Mouse (Mus musculus) heart, adult 18-20 months (tissue): ENCODE results near the gene Zc3h12c. TPM values are rescaled to one million over a fixed set of nuclear protein-coding genes. Genes with fewer than 3 reads are reported as not detected.
A peak's percentile ranks its signal among the peaks of the same experiment; 100 is the strongest.

Source experiments
- DNase-seq, 2 experiments: peaks; one replicate each; pipeline ENCODE4 v3.0.0; 2021 to 2022; ENCODE audit warnings: mixed read lengths in 1 of 2
- total RNA-seq, 2 experiments: library from RNA; stranded (reverse); gene quantifications; 2 replicates each; pipeline ENCODE4 v1.2.3; 2021

Gene Zc3h12c
- total RNA-seq, 2 experiments from 2014 or later: 7.7 to 8.4 TPM

DNA sequence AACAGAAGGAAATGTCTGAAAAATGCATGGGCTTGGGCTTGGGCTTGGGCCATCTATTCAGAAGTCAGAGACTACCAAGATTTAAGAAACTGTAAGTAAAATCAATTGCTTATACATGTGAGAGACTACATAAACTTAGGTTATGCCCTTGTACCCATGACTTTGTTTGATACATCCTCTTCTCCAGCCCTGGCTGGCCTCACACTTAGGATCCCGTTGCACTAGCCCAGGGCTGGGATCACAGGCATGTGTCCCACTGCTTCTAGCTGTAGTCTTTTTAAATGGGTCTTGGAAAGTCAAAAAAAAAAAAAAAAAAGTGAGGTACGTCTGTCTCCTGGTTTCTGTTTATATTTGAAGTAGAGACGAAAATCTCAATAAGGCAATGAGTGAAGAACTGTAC is 1.3 kb downstream of the Zc3h12c start:
- DNase-seq: no peak

DNA sequence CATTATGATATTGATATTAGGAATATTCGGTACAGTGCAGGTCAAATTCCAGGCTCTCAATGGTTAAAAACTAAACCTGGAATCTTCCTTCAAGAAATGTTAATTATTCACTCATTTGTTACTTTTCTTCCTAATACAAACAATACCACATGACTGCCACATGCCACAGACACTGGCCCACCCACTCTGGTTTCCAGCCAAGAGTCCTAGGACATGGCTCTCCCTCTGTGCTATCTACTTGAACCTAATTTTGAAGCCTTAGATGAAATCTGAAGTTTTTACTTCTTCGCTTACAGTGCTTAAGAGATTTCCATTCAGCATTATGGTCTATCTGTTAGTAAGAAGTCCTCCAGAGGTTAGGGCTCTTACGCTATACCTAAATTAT is 2.7 kb downstream of the Zc3h12c start:
- no peak for DNase-seq

DNA sequence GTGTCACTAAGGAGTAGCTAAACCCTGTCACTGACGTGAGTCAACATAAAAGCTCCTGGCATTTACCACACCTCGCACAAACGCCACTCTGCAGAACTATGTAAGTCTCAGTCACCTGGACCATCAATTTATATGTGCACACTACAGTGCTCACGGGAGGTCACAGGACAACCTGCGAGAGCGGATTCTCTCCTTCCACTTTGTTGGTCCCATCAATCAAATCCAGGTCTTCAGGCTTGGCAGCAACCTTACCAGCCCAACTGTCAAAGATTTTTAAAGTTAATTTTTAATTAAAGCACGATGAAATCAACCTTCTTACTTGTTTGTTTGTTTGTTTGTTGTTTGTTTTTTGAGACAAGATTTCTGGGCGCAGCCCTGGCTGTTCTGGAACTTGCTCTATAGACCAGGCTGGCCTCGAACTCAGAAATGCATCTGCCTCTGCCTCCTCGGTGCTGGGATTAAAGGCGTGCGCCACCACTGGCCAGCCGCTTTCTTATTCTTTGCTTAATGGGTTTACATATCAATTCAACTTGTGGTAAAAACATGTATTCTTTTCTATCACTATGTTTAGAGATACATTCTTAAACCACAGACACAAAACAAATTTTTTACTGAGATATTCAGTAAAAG is 3.2 kb downstream of the Zc3h12c start:
- no peak for DNase-seq

DNA sequence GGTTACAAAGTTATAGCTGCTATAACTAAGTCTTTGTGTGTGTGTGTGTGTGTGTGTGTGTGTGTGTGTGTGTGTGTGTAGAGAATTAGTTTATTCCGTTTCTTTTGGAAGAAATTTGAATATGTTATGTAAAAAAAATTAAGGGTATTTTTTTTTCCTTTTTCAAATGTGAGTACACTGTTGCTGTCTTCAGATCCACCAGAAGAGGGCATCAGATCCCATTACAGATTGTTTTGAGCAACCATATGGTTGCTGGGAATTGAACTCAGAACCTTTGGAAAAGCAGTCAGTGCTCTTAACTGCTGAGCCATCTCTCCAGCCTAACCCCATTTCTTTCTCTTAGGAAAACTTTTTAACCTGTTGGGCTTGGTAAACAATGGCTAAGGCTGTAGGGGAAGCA is 7.9 kb downstream of the Zc3h12c start:
- DNase-seq: no peak

DNA sequence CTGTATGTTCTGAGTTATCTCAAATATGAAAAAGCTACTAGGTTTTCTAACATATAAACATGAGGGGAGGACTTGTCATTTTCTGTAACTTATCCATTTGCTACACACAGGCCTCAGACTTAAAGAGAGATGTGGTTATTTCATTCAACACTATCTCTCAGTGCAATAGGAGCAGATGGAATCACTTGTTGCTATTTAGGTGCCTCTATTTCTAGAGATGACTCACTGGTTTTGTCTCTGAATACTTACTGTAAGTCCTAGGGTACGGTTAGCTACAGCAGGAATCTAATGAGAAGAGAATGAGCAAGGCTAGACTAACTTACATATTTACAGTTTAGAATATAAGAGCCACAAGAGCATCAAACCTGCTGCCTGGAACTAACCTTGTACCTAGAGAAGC is 9.8 kb downstream of the Zc3h12c start:
- DNase-seq: no peak

DNA sequence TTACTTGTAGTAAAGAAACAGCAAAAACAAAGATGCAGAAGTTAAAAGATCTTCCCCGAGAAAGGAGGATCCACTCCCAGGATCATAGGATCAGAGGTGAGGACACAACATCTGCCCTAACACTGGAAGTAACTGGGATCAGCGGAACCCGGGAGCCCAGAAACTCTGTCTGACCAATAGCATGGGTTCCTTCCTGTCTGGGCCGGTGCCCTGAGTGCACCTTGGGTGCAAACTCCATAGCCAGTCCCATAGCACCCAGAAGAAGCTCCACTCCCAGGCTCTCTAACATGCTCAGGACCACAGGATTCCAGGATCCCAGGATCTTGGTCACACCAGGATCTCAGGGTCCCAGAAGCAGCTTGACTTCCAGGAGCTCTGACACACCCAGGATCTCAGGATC is 13.0 kb downstream of the Zc3h12c start:
- DNase-seq: no peak

DNA sequence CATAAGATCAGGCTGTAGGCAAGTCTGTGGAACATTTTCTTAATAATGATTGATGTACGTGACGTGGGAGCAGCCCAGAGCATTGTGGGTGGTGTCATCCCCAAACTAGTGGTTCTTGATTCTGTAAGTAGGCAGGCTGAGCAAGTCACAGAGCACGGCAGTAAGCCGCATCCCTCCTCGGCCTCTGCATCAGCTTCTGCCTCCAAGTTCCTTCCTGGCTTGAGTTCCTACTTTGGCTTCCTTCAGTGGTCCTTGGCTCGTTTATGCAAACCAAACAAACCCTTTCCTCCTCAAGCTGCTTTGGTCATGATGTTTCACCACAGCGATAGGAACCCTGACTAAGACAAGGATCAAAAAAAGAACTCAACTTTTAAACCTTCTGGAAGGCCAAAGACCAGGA is 14.1 kb downstream of the Zc3h12c start:
- peak; percentile 43 to 60 for DNase-seq

DNA sequence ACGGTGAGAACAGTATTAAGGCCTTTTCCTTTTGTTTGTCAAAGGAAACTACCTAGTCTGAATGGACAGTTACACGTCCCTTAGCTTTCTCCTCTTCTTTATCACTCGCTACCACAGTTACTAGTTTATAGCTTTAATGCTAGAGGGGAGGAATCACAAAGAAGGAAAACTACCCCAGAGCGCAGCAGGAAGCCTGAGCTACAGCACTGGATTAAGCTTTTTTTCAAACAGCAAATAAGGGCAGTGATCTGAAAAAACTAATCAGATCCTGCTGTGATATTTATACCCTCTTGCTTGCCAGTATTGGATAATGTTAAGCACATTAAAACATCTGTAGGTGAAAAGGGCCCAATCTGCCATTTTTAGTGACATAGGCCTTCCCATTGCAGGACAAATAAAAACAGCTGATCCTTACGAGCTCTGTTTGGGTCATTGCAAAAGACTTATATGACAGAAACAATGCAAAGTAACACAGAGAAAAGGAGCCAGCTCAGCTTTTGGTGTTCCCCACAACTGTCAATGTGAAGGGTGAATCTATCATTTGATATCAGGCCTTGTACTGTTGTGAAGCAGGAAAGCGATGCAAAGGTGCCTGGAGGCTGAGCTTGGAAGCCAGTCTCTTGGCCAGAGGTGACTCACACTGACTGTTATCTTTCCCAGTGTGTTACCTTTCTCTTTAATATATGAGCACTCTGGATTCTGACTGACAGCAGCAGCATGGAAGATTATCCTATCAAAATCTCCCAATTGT is 16.1 kb downstream of the Zc3h12c start:
- no peak for DNase-seq

DNA sequence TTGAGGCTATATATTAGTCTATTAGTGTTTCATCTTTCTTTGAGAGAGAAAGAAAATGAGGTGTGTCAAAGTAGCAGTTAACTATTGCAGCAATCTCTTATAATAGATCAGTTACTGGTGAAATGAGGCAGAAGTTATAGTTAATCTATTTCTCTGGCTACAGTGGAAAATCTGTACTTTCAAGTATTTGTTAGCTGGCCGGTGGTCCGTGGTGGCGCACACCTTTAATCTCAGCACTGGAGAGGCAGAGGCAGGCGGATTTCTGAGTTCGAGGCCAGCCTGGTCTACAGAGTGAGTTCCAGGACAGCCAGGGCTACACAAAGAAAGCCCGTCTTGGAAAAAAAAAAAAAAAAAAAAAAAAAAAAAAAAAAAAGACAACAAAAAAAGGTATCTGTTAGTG is 18.6 kb downstream of the Zc3h12c start:
- DNase-seq: no peak

DNA sequence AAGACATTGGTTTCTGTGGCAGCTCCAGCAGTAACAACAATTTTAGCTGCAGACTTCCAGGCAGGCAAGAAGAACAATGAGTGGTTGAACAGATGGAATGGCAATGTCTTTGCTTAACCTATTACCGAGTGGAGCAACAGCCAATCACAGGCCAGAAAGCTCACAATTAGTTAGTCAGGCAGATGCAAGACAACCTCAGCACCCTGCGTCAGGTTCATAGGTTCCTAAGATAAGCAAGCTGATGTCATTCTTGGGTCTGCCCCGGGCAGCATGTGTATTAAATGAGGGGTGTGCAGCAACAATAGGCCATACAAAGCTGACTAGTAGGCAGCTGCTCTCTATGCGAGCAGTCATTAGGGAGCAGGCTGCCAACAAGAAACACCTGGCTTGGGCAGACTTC is 19.1 kb downstream of the Zc3h12c start:
- peak in 1 of 2 experiments; percentile 50 for DNase-seq

DNA sequence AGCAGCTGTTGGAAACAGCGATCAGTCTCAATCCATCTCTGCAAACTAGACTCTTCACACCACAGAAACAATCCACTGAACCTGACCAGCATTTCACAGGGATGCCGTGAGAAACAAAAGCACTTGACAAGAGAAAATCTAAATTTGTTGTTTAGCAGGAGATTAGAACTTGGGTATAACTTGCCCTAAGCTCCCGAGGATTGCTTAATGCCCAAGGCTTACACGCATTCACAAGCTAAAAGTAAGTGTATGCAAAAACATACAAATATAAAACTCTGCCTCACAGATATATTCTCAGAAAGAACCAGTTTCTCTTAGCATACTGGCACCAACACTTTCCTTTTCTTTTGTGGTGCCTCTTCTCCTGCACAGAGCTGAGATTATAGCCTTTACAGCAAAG is 19.5 kb downstream of the Zc3h12c start:
- no peak for DNase-seq

DNA sequence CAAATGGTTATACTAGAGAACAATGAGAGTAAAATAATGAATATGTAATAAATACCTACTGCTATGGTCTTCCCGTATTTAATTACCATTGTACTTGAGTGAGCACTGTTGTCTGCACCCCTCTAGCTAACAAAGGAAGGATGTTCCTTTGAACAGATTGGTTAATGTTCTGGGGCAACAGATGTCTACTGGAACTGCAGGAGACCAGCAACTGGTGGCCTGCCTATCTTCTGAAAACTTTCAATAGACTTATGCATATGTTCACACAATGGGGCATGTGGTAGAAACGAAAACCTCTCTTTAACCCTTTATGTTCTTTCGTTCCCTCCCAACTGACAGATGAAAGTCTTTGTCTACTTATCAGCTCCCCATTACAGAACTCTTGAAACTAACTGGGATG is 20.1 kb downstream of the Zc3h12c start:
- DNase-seq: no peak

DNA sequence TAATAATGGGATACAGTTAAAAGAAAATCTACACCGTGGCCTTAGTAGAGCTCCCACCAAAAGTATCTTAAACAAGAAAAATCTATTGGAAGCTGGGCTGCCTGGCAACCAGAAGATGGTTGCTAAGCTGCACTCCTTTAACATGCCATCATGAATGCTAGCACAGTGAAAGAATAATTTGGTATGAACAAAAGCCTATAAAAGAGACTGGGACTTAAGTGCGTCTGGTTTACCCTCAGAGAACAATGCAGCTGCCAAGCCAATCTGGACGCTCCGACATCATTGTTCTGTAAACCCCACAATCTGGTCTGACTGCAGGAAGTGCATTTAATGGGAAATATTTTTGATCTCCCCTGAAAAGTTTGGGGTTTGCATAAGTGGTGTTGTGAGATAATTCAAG is 22.1 kb downstream of the Zc3h12c start:
- DNase-seq: no peak

DNA sequence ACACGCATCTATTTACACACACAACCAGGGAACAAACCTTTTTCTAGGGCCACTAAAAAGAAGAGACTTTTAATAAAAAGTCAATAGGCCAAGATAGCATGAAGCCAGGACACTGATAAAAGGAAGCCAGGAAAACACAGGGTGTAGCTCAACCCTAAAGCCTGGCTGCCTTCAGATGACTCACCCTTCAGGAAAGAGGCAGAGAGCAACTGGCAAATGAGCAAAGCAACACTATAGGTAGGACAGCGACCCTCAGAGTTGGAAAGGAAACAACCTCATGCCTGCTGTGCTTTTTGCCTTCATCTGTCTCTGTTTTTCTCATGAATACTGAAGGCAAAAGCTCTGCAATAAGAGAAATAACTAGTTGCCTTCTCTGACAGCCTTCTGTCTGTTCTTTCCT is 35.6 kb downstream of the Zc3h12c start:
- DNase-seq: no peak

DNA sequence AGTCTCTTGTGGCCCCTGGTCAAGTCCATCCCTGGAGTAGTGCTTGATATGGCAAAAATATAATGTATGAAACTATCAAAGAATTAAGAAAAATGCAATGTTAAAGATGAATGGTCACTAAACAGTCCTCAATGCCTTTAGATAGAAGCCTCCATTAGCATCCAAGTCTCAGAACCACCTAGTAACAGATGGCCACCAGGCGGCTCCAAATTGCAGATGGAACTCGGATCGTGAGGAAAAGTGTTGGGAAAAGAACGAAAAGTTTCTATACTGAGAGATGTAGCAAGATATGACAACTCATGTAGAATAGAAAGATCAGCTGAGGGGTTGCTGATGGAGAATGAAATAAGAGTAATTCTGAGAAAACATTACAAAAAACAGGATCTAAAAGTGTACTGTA is 38.0 kb downstream of the Zc3h12c start:
- peak in 1 of 2 experiments; percentile 57 for DNase-seq

DNA sequence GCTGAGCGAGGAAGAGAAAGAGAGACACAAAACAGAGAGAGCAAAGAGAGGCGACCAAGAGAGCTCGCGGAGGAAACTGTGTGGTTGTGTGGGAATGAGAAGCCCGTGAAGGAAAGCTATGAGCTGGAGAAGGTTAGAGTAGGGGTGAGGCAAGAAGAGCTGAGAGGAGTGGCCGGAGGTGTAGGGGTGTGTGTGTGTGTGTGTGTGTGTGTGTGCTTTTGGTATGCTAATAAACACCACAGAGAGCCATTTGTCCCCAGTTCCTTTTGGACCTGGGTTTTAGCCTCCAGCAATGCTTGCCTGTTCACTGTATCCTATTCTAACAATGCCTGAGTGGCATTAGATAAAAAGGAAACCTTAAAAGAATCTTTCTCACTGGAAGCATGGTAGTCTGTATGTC is 43.1 kb downstream of the Zc3h12c start:
- DNase-seq: no peak

DNA sequence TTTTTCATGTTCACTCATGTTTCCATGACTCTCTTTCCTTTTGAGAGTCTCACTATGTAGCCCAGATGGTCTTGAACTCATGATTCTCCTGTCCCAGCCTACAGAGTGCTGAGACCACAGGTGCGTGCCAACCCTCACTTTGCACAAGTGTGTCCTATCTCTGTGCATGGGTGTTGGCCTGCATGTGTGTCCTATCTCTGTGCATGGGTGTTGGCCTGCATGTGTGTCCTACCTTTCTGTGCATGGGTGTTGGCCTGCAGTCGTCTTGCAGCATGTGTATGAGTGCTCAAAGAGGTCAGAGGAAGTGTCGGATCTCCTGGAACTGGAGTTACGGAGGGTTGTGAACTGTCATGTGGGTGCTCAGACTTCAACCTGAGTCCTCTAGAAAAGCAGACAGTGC is 49.2 kb downstream of the Zc3h12c start:
- DNase-seq: no peak

DNA sequence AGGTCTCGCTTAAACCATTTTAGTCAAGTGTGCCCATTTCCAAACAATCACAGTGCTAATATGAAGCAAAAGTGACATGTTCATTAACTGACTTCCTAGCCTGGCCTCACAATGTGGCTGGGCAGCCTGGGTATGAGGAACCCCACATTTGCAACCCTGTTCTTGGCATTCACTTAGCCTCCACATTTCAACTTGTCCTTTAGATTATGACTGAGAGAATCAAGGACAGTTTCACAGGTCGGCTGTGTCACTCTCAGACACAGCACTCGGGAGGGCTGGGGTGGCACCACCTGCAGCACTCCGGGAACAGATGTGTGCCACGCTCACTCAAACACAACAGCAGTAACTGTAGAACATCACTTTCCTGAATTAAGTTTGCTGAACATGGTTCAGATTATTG is 55.3 kb downstream of the Zc3h12c start:
- DNase-seq: no peak

DNA sequence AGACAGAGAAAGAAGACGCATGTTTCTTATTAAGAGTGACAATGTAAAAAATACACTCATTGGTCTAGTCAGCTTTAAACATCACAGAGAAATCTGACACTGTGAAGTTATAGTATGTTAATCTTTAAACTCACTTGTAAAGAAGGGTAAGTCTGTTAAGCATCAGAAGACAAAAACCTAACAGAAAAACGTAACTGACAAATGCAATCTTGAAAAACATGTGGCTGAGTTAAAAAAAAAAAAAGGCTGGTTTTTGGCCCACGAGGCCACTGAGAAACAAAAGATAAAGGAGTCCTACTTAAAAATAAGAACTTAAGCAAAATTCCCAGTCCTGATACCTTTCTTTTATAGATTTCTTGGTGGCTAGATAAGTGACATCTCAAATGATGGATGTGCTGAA is 57.6 kb downstream of the Zc3h12c start:
- no peak for DNase-seq

DNA sequence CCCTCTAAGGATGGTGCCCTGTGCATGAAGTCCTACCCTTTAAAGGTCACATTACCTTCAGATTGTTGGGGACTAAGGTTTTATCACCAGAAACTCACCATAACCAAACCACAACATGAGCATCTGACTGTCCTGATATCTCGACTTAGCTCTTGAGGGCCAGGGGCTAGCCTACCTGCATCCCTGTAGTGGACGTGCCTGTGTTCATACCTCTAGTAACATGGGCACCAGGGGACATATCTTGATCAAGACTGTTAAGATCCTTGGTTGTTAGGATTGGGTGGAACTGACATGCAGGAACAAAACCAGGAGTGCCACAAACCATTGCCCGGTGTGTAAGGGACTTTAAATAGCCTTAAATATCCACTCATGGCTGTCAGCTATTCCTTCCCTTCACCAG is 61.2 kb downstream of the Zc3h12c start:
- DNase-seq: no peak

DNA sequence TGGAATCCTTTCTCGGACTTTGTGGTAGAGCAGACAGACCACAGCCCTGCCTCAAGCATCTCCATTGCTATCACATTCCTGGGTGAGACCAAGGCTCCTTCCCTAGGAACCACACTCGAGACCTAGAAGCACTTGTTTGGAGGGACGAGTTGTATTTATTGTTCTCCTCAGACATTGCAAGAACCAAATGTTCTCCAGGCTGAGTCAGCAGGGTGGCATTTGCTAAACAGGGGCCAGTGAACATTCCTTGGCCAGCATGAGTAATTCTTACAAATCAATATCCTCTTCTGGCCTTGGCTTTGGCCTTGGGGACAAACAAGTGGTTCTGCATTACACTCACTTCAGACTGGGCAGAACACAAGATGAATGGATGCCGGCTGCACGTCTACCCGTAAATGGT is 62.9 kb downstream of the Zc3h12c start:
- DNase-seq: no peak

DNA sequence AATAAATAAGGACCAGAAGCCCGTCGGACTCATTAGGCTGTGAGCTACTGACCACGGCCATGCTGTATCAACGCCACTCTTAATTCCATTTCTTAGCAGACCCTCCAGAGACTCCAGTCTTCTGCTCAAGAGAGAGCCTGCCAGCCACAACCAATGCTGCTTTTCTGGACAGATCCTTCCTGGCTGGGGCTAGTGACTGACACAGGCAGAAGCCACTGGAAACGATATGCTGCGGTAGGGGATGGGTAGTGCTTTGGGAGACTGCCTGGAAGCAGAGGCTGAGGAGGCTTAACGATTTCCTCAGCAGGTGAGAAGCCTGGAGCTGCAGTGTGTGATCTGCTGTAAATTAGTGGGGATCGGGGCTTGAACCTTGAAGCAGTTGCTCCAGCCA is 64.2 kb downstream of the Zc3h12c start:
- no peak for DNase-seq

DNA sequence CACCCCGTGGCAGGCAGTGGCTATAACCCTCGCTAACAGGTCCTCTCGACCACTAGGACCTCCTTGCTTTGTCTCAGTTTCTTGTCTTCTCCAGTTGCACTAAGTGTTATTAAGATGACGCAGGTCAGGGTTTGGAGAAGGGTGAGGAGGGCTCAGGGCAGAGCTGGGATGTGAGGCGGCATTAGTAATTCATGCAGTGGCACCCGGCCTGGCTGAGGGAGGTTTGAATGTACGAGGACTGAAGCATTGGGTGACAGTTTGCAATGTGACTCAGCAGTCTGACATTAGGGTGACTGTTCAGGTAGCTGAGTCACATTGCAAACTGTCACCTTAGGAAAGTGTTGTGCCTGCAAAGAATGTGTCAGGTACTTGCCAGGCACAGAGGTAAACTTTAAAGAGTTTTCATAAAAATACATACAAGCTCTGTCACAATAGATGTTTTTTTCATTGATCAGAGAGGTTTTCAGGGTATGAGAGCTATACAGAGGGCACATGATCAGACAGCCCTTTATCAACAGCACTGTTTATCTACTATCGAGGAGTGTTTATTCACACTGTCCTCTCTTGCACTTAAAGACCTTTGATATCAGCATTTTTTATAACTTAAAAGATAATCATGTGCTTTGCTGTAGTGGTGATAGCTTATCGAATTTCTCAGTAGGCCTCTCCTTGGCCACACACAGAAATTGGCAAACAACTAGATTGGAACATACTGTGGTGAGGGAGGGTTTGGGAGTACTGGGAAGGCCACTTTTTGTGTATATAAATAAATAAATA is 64.7 kb downstream of the Zc3h12c start:
- DNase-seq: no peak
